Mouse (Mus musculus): Measurements from ENCODE around the gene Dnajc5.
"Not testable (repeated sequence)": the region's sequence is repeated elsewhere in the genome, so short reads cannot be mapped to it uniquely, and the experiment has no call there.

The Dnajc5 gene

DNA sequence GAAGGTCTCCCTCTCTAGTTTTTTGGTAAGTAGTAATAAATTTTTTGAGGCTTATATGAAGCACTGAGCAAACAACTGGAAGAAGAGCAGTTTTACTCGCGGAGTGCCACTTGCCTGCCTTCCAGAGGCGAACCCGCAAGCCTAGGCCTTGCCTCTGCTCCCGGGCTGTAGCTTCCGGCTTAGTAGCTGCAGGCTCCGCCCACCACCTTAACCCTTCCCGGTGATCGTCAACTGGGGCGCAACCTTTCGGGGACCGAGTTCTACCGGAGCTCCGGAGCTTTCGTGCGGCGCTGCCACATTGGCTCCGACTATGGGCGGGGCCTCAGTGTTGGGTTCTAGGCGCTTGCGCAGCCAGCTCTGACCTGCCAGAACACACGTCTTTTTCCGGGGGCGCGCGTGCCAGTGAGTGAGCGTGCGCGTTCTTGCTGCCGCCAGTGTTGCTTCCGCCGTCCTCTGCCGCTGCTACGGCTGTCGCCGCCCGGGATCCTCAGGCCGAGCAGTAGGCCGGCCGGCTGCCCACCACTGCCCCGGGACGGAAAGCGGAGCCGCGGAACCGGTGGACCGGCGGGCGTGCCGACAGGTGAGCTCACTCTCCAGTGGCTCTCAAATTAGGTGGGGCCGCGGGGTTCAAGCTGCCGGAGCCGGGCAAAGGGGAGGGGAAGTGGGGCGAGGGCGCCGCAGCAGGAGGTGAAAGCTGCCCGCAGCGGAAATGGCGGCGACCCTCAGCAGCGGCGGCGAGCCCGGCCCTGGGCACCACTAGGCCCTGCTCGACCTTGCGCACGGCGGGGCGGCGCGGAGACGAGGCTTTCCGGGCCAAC is at the start of gene Dnajc5:
Gene Dnajc5, plus strand, starts transcription at position 368 of the 818 bp plus-strand sequence.
- peak; percentile 92 for DNase-seq (ENCODE audit: low spot score)

DNA sequence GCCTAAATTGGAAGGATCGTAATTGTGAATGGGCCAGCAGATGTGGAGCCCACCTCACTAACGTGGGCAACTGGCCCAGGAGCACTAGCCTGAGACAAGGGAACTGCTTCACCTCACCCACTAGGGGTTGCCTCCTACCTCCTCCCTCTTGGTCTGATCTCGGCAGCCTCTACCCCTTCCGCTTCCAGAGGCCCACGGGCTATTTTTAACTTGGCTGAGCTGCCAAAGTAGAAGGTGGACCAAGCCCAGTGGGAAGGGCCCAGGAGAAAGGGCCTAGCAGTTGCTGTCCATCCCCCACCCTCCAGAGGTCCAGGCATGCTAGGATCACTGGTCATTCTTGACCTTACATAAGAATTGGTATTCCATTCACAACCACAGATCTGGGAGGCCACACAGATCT is 49.0 kb upstream of the Dnajc5 start:
- no peak for DNase-seq (ENCODE audit: low spot score)

DNA sequence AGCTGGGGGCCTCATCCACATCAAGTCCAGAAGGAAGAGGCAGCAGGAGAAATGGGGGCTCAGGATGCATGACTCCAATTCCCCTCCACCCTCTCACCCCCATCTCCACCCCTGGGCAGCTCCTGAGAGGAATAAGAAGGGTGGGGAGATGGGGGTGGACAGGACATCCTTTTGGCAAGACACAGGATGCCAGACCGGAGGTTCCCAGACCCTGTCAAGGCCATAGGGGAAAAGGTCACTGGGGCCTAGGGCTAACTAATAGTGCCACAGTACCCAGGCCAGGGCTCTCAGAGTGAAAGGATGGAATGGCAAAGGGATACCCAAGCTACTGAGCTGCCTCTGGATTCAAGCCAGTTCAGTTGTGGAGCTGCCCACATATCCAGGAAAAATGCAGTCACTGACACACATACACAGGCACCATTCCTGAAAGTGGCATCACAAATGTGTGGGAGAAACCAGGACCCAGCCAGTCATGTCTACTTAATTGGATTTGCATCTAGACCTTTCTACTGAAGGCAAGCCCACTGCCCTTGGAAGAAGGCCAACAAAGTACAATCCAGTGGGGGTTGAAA is 47.9 kb upstream of the Dnajc5 start:
- DNase-seq (ENCODE audit: low spot score), result no peak

DNA sequence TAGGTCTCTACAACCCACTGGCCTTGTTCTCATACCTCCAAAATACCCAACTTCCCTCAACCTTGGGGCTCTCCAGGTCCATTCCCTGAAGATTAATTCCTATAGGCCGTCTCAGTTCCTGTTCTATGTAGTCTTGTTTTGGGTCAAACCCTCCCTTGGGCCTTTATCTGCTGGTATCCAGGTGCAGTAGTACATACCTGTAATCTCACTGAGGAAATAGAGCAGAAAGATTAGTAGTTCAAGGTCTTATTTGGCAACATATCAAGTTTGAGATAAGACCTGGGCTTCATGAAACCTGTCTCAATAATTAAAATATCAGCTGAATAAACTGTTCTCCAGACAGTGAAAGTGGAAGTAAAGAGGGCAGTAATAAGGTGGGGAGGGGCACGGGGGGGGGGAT is 37.2 kb upstream of the Dnajc5 start:
- no peak for DNase-seq (ENCODE audit: low spot score)

DNA sequence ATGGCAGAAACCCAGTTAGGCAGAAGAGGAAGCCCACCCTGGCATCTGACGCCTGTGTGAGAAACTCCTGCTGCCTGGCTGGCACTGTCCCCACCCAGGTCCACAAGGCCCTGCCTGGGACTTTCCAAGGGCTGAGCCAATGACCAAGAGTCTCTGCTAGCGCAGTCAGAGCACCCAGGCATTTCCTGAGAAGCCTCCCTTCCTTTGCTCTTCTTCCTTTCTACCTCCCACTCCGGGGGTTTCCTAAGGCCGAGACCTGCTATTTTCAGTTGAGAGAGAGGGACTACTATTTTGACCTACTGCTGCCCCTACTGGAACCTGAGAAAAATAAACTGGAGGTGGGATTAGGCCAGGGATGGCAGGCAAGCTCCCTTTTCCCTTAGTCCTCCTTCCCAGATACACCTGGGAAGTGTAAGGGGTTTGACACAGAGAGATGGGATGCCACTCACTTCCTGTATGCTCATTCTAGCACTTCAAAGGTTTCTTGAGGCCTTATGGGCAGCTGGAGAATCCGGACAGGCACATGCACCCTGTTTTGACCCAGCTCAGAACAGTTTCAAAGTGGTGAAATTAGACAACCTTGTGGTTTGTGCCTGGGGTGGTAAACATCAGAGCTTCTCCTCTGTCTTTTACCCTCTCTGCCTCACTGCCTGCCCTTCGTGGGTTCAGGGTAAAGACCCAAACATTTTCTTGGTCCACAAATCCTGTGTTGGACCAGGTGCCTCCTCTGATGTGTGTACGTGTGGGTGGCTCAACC is 36.5 kb upstream of the Dnajc5 start:
- DNase-seq (ENCODE audit: low spot score), result no peak

DNA sequence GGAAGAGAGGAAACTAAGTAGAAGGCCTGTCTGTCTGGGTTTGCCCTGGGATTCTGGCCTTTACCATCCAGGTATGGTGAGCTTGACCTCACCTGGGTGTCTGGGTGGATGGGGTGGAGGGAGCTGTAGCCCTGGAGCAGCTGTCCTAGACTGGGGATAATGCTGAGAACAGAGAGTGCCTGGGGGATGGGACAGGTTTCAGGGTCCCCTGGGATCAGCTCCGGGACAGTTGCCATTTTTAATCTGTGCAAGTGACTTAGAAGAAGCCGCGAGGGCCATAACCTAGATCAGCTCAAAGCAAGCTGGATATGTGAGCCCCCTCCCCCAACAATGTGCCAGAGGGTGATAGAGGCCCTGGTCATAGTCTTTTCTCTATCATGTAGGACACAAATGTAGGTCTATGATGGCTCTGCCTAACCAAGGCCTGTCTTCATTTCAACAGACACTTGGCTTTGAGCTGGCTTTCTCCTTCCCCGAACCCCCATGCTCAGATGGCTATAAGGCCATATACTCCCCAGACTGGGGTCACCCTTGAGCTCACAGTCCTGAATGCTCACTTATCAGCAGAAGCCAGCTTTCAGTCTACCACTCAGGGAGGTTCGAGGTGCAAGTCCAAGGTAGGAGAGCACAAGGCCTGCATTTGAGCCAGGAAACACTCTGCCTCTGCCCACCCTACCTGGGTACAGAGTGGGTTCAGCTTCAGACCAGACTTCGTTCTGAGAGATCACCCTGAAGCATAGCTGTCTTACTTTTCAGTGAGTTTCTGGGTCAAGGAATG is 35.6 kb upstream of the Dnajc5 start:
- no peak for DNase-seq (ENCODE audit: low spot score)

DNA sequence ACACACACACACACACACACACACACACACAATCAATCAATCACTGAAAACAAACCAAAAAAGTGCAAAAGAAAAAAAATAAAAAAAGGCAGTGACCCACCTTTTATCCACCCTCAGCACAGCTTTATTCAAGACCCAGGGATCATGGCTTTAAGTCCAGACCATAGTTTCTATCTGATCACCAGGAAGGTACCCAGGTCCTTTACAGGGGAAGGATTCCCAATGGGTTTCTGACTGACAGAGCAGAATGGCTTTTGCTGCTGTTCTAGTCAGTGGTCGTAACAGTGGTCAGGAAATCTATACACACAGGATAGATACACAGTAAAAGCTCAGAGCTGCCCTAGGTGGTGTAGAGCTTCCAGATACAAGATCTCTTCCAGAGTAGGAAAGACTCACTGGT is 34.5 kb upstream of the Dnajc5 start:
- DNase-seq (ENCODE audit: low spot score), result no peak

DNA sequence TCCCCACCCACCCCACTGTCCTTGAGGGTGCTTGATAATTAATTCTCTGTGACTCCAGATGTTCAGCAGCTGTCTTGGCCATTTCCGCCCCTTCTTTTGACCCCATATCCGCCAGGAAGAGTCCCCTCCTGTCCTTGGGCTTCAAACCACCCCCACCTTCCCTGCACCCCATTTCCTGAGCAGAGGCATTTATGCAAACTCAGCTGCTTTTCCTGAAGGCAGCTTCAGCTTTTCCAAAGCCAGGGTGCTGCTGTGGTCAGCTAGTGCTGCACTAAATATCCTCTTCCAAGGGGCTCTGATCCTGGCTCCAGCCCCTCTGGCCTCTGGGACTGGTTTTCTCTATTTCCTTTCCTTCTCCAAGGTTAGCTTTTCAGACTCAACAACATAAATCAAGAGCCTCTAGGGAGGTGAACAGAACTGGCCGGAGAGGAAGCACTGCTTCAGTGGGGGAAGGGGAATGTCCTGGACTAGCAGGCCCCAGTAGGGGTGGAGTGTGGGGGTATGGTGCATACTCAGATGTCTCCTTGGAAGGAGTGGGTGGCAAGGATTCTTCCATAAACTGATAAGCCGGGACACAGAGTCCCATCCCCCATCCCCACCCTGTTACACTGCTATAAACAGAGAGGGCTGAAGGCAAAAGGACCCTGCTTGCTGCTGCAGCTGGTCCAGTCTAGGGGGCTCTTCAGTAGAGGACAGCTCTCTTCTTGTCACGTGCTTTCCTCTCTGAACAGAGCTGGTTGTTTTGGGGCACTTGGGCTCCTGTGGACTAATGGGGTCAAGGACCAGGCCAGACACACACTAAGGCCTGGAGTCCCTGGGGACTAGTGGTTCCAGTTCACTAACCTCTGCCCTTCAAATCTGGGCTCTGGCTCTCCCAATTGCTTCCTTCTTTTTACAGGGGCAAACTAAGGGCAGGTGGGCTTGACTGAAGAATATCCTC is 32.7 kb upstream of the Dnajc5 start:
- no peak for DNase-seq (ENCODE audit: low spot score)

DNA sequence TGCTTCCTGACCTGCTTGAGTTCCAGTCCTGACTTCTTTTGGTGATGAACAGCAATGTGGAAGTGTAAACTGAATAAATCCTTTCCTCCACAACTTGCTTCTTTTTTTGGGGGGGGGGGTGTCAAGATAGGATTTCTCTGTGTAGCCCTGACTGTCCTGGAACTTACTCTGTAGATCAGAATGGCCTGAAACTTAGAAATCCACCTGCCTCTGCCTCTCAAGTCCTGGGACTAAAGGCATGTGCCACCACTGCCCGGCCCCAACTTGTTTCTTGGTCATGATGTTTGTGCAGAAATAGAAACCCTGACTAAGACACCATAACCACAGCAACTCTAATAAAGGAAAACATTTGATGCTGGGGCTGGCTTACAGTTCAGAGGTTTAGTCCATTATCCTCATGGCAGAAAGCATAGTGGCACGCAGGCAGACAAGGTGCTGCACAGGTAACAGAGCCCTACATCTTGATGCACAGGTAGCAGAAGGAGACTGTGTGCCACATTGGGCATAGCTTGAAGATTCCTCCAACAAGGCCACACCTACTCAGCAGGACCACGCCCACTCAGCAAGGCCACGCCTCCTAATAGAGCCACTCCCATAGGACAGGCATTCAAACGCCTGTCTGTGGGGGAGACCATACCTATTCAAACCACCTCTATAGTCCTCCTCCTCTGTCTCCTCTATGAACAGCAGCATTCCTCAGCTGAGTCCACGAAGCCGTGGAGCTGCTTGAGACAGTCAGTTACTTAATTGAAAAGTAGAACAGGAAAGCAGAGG is 28.7 kb upstream of the Dnajc5 start:
- DNase-seq (ENCODE audit: low spot score), result no peak

DNA sequence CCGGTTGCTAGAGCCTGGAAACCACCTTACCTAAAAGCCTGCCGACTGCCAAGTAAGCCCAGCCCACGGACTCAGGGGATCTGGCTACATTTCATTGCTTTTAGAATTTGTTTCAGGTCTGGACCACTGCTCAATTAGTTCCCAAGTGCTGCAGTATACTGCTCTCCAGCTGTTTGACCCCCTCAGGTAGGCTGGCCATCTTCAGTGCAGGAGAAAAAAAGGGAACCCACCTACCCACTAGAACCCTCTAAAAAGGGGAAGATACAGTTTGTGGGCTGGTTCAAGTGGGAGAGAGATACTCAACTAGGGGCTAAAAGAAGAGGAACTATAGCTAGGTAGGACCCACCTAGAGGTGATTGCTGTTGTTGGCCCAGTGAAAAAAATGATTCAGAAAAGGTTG is 28.1 kb upstream of the Dnajc5 start:
- no peak for DNase-seq (ENCODE audit: low spot score)

DNA sequence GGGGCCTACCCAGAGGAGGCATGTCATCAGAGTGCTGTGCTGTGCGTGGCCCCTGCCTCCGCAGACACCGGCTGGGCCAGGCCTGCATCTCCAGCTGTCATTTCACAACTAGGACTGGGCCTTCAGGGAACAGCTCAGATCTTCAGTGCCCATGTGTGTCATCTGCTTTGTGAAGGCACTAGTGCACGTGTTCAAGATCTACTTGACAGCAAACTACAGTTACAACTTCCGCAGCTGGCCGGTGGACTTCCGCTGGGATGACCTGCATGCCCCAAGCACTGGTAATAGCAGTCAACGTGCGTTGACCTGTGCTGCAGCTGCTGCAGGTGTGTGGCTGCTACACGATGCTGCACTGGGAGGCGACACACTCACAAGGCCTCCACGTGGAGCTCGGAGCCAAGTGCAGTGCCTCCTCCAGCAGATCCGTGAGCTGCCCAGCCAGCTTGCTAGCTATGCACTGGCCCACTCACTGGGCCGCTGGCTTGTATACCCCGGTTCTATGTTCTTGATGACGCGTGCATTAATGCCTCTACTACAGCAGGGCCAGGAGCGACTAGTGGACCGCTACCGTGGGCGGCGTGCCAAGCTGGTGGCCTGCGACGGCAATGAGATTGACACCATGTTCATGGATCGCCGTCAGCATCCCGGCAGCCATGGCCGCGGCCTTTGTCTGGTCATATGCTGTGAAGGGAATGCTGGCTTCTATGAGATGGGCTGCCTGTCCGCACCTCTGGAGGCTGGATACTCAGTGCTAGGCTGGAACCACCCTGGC is 26.9 kb upstream of the Dnajc5 start, which contains the start of gene Abhd16b:
Gene Abhd16b, plus strand, starts transcription at position 51 of the 772 bp plus-strand sequence.
- no peak for DNase-seq (ENCODE audit: low spot score)

DNA sequence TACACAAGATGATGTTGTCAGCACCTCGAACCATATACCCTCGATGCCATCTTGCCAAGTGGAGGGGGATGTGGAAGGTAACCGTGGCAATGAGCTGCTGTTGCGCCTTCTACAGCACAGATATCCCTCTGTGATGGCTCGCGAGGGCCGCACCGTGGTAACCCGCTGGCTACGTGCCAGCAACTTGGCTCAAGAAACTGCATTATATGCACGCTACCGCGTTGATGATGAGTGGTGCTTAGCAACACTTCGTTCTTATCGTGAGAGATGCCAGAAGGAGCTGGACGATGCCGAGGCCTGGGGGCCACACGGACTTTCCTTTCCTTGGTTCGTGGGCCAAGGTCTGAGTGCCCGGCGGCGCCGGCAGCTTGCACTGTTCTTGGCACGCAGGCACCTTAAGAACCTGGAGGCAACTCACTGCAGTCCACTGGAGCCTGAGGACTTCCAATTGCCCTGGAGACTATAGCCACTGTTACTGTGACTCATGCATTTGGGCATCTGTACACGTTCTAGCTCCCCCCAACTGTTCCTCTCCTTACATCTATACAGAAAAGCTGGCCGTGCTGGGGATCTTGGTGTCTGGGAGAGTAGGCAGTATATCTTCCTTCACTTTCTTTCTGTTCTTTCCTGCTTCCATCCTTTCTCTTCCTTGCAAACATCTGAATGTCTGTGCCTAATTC is 25.9 kb upstream of the Dnajc5 start:
- DNase-seq (ENCODE audit: low spot score), result no peak

DNA sequence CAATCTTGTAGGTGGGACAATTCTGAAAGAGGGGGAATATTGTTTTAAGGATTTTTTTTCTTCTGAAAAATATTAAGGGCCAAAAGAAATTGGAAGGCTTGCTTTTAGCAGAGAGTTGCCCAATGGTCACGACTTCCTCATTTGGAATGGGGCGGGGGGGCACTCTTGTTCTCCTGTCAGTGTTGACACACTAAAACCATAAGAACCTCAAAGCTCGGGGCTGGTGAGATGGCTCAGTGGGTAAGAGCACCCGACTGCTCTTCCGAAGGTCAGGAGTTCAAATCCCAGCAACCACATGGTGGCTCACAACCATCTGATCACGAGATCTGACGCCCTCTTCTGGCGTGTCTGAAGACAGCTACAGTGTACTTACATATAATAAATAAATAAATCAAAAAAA is 24.4 kb upstream of the Dnajc5 start:
- DNase-seq (ENCODE audit: low spot score), result not testable (repeated sequence)

DNA sequence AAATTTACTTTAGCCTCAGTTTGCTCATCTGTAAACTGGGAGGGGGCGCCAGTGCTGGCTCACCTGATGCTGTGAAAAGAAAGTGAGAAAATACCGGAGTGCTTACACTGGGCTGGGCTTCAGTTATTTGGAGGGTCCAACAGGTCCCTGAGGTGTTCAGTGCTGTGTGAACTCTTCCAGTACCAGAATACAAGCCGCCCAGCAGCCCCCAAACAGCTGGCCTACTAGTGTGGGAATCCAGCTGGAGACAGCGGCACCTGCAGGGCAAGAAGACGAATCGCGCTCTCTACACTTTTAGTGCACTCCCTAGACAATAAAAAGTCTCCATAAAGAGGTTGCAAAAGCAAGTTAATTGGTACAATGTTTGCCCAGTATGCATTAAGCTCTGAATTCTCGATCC is 24.0 kb upstream of the Dnajc5 start:
- peak; percentile 33 for DNase-seq (ENCODE audit: low spot score)

DNA sequence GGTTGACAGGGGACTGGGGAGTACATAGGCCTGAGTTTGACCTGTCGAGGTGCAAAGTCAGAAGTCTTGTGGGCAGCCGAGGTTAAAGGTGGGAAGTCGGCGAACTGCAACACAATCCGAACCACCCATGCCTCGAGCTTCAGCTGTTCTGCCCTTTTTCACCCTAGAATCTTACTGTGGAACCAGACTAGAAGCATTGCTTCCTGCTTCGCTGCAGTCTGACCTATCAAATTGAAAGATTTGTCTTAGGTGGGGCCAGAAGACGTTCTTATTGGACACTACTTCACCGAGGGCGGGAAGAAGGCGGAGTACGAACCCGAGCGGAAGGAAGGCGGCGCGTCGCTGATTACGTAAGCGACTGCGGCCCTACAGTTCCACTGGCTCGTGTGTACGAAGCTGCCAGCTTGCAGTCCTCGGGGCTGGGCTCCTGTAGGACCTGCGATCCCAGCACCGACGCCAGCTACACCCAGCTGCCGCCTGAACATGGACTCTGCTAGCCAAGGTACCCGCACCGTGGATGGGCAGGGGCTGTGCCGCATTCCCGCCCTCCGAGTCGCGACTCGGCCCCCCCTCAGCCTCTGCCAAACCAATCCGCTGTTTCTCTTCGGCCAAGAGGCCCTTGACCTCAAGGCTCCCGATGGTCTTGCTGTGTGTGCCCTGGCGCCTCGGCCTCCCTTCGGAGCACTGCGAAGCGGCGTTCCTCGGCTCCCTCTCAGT is 23.3 kb upstream of the Dnajc5 start, which contains the start of gene Tpd52l2:
Gene Tpd52l2, plus strand, starts transcription at position 312 of the 717 bp plus-strand sequence.
- DNase-seq (ENCODE audit: low spot score), result peak; percentile 82

DNA sequence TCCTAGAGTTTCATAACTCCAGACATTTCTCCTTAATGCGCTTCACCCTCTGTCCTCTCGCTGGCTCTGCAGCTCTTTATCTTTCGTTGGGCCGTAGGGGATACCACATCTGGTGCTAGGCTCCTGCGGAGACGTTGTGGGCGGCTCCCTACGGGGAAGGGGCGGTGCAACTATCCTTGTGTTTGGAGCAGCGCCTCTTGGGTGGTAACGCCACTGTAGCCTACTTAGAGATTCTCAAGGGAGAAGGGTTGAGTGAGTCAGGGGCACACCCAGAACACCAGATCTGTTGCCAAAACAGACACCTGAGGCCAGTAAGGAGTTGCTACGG is 22.8 kb upstream of the Dnajc5 start:
- DNase-seq (ENCODE audit: low spot score), result no peak

DNA sequence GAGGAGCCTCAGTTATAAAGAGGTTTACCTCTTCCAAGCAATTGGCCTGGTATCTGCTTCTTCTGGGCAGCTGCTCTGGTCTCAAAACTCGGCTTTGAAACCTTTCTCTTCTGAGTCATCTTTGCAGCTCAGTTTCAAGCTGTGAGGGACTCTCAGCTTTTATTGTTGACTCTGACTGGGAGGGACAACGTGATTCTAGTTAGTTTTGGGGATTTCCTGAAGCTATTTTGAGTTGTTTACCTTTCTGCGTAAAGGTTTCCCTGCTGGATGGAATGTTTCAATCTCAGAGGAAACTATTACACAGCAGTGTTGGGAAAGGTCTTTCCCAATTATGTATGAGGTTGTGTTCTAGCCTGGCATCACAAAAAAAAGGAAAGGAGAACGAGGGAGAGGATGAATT is 21.6 kb upstream of the Dnajc5 start:
- DNase-seq (ENCODE audit: low spot score), result no peak

DNA sequence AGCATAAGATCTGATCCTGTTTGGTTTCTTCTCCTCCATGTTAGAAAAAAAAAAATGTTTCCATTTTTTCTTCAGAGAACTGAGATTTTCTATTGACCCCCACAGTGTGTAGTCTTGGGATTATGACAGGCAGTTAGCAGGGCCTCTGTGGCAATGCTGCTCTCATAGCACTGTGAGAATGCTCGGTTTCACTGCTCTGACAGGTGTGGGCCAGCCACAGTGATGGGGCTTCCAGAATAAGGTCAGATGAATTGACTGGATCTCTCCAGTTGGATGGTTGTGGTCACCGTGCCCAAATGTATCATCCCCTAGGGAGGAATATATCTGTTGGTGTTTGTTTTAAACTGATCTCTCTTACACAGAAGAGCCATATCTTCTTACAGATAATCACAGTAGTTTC is 11.1 kb upstream of the Dnajc5 start:
- DNase-seq (ENCODE audit: low spot score), result no peak
